In genomic region chr10:120431435-120431834, GRCm38 (mm10) we compare ENCODE assay signal across 13 mouse cellular contexts. TPM values are rescaled to one million over a fixed set of nuclear protein-coding genes. Genes with fewer than 3 reads are reported as not detected.
DNase-seq lines count a peak whose midpoint lies in the region; ATAC-seq and TF ChIP-seq lines count a peak whose summit lies in the region.
"Had no signal": no experiment of that assay in that cellular context is flagged by ENCODE, and none has a peak within 500 bp of the region (broad histone marks: within the 10 kb centered on the region; RNA-seq: fewer than 3 reads in every experiment).

No protein-coding gene starts in this region.

- TF ChIP-seq EP300 in stomach, postnatal 0 days (optimal IDR thresholded peaks at IDR 0.05): no peak

- WGBS in forebrain, postnatal 0 days: 62% methylated on average over 2 of the region's 2 CpGs
- 84% methylated on average over 2 of the region's 2 CpGs for WGBS in forebrain, embryonic 12.5 days
- 40% methylated on average over 2 of the region's 2 CpGs for WGBS in kidney, postnatal 0 days
- 59% methylated on average over 2 of the region's 2 CpGs for WGBS in kidney, embryonic 14.5 days
- WGBS in stomach, postnatal 0 days: 31% methylated on average over 2 of the region's 2 CpGs

- H3K4me3 ChIP-seq in forebrain, postnatal 0 days (ENCODE audit: low read depth, low read length): no peak overlapping the region
- H3K4me3 ChIP-seq in forebrain, embryonic 12.5 days (replicated peaks): no peak overlapping the region
- no peak overlapping the region for H3K4me3 ChIP-seq in kidney, postnatal 0 days (replicated peaks; ENCODE audit: low read depth, low read length)
- H3K4me3 ChIP-seq in kidney, embryonic 14.5 days (ENCODE audit: low read length): no peak overlapping the region
- no peak overlapping the region for H3K4me3 ChIP-seq in stomach, postnatal 0 days (ENCODE audit: low read depth, low read length)
- H3K4me3 ChIP-seq: myocyte had no signal

- TF ChIP-seq CTCF in forebrain, postnatal 0 days (IDR thresholded peaks at IDR 0.05; ENCODE audit: low read depth): peak; percentile 77
- TF ChIP-seq CTCF in kidney, postnatal 0 days (IDR thresholded peaks at IDR 0.05; ENCODE audit: low read depth): peak; percentile 79
- peak; percentile 83 for TF ChIP-seq CTCF in stomach, postnatal 0 days (IDR thresholded peaks at IDR 0.05; ENCODE audit: low read depth)

- H3K9ac ChIP-seq in forebrain, postnatal 0 days: no peak overlapping the region
- no peak overlapping the region for H3K9ac ChIP-seq in forebrain, embryonic 12.5 days
- no peak overlapping the region for H3K9ac ChIP-seq in kidney, postnatal 0 days (ENCODE audit: low read depth, low read length)
- H3K9ac ChIP-seq in kidney, embryonic 14.5 days (ENCODE audit: low read depth, low read length): no peak overlapping the region
- H3K9ac ChIP-seq in stomach, postnatal 0 days (ENCODE audit: low read length): no peak overlapping the region

- no peaks in the 10 kb centered on the region; the same call in 1 of the 2 replicates for H3K27me3 ChIP-seq in forebrain, postnatal 0 days (ENCODE audit: insufficient read depth, low read length)
- no peaks in the 10 kb centered on the region for H3K27me3 ChIP-seq in forebrain, embryonic 12.5 days
- no peaks in the 10 kb centered on the region for H3K27me3 ChIP-seq in kidney, postnatal 0 days (ENCODE audit: insufficient read depth, low read length)
- no peaks in the 10 kb centered on the region for H3K27me3 ChIP-seq in kidney, embryonic 14.5 days (ENCODE audit: control insufficient read depth, insufficient read depth, low read length)
- no peaks in the 10 kb centered on the region for H3K27me3 ChIP-seq in stomach, postnatal 0 days (ENCODE audit: control insufficient read depth, insufficient read depth, low read length)

- peak; percentile 68 for DNase-seq in forebrain, postnatal 0 days
- peak; percentile 61 for DNase-seq in kidney, postnatal 0 days (ENCODE audit: low spot score)
- peak; percentile 41 for DNase-seq in right cerebral cortex, postnatal 14 days
- no peak for DNase-seq in right cerebral cortex, adult 18-20 months
- peak; percentile 70 for DNase-seq in stomach, postnatal 0 days (ENCODE audit: low spot score)
- DNase-seq in ovary, postnatal 14 days (ENCODE audit: low spot score): no peak
- DNase-seq: cerebellum, adult 8-10 months; gastrocnemius, postnatal 36 days; lung, postnatal 14 days had no signal

- no peak overlapping the region for H3K4me2 ChIP-seq in forebrain, postnatal 0 days (ENCODE audit: low read depth)
- H3K4me2 ChIP-seq in forebrain, embryonic 12.5 days: no peak overlapping the region
- no peak overlapping the region for H3K4me2 ChIP-seq in kidney, postnatal 0 days (ENCODE audit: low read length)
- H3K4me2 ChIP-seq in kidney, embryonic 14.5 days (replicated peaks; ENCODE audit: low read depth, low read length): no peak overlapping the region
- no peak overlapping the region for H3K4me2 ChIP-seq in stomach, postnatal 0 days (replicated peaks; ENCODE audit: low read depth)

- H3K27ac ChIP-seq in forebrain, postnatal 0 days (ENCODE audit: low read depth, low read length): no peak overlapping the region
- H3K27ac ChIP-seq in forebrain, embryonic 12.5 days: no peak overlapping the region
- H3K27ac ChIP-seq in kidney, postnatal 0 days: no peak overlapping the region
- no peak overlapping the region for H3K27ac ChIP-seq in kidney, embryonic 14.5 days (ENCODE audit: low read depth, low read length)
- H3K27ac ChIP-seq in stomach, postnatal 0 days (replicated peaks): no peak overlapping the region

- H3K36me3 ChIP-seq in forebrain, postnatal 0 days (ENCODE audit: insufficient read depth): no peaks in the 10 kb centered on the region
- H3K36me3 ChIP-seq in forebrain, embryonic 12.5 days (replicated peaks): 0 out of 2 replicates have a peak, but pooled peaks cover 1% of the 10 kb centered on the region
- 0 out of 2 replicates have a peak, but pooled peaks cover 3% of the 10 kb centered on the region for H3K36me3 ChIP-seq in kidney, postnatal 0 days (ENCODE audit: insufficient read depth, low read length)
- H3K36me3 ChIP-seq in kidney, embryonic 14.5 days (ENCODE audit: control insufficient read depth, insufficient read depth, low read length): peaks cover 17% of the 10 kb centered on the region
- H3K36me3 ChIP-seq in stomach, postnatal 0 days (ENCODE audit: control insufficient read depth, insufficient read depth, low read length): no peaks in the 10 kb centered on the region

- no peaks in the 10 kb centered on the region for H3K9me3 ChIP-seq in forebrain, postnatal 0 days (ENCODE audit: low read length)
- no peaks in the 10 kb centered on the region for H3K9me3 ChIP-seq in forebrain, embryonic 12.5 days
- H3K9me3 ChIP-seq in kidney, postnatal 0 days (replicated peaks; ENCODE audit: low read length): no peaks in the 10 kb centered on the region
- no peaks in the 10 kb centered on the region for H3K9me3 ChIP-seq in kidney, embryonic 14.5 days (ENCODE audit: control insufficient read depth, low read length)
- H3K9me3 ChIP-seq in stomach, postnatal 0 days (ENCODE audit: control insufficient read depth, low read length): no peaks in the 10 kb centered on the region

- 0 out of 2 replicates have a peak, but pooled peaks cover 7% of the 10 kb centered on the region for H3K4me1 ChIP-seq in forebrain, postnatal 0 days (ENCODE audit: insufficient read depth)
- peaks cover 47% of the 10 kb centered on the region; the same call in 1 of the 2 replicates for H3K4me1 ChIP-seq in forebrain, embryonic 12.5 days
- H3K4me1 ChIP-seq in kidney, postnatal 0 days (replicated peaks; ENCODE audit: insufficient read depth, low read length): peaks cover 42% of the 10 kb centered on the region
- H3K4me1 ChIP-seq in kidney, embryonic 14.5 days (ENCODE audit: control insufficient read depth, insufficient read depth, low read length): peaks cover 77% of the 10 kb centered on the region
- peaks cover 7% of the 10 kb centered on the region; the same call in 1 of the 2 replicates for H3K4me1 ChIP-seq in stomach, postnatal 0 days (replicated peaks; ENCODE audit: control insufficient read depth, insufficient read depth)

- peak; percentile 65; the same call in 1 of the 2 replicates for ATAC-seq in forebrain, postnatal 0 days
- ATAC-seq in forebrain, embryonic 12.5 days (ENCODE audit: low FRiP score): no peak
- ATAC-seq in kidney, postnatal 0 days (replicated peaks; ENCODE audit: low FRiP score, low read depth): no peak
- ATAC-seq in kidney, embryonic 14.5 days (ENCODE audit: low FRiP score, low TSS enrichment): no peak
- 0 out of 2 replicates have a peak, but pooled peaks have one; percentile 45 for ATAC-seq in stomach, postnatal 0 days (ENCODE audit: low FRiP score, low TSS enrichment)
- ATAC-seq: activated CD4-positive, CD25-positive, alpha-beta regulatory T cell, adult 4 months had no signal

RNA-seq across cellular contexts. Expression of gene Hmga2, which starts 44.8 kb away (rescaled TPM):
- 0.15 and 0.52 TPM in 2 replicates for total RNA-seq in forebrain, postnatal 0 days (2014; rRNA removed)
- 0.13 and 0.24 TPM in 2 replicates for polyA plus RNA-seq in forebrain, postnatal 0 days (2015; fragmentation: Nextera tagmentation; extraction: Ambion mirVana)
- polyA plus RNA-seq in forebrain, embryonic 12.5 days (2016; fragmentation: Nextera tagmentation; extraction: Ambion mirVana): 48.7 and 48.9 TPM in 2 replicates
- polyA plus RNA-seq in kidney, postnatal 0 days (2015; fragmentation: Nextera tagmentation; extraction: Ambion mirVana): 7.8 and 8.1 TPM in 2 replicates
- polyA plus RNA-seq in kidney, embryonic 14.5 days (2014; fragmentation: Nextera tagmentation; extraction: Ambion mirVana): 54.3 and 80.2 TPM in 2 replicates
- 3.1 and 3.6 TPM in 2 replicates for polyA plus RNA-seq in stomach, postnatal 0 days (2015; fragmentation: Nextera tagmentation; extraction: Ambion mirVana)
- total RNA-seq: gastrocnemius, postnatal 36 days had no signal

Comparison
In these comparisons a context has a peak if more than half of its experiments do, and no peak if none do; other contexts are left out.
1. ATAC-seq: peak in forebrain, postnatal 0 days (single experiment) and stomach, postnatal 0 days (single experiment); none in forebrain, embryonic 12.5 days (single experiment), kidney, postnatal 0 days (single experiment) and kidney, embryonic 14.5 days (single experiment).
2. DNase-seq: peak in forebrain, postnatal 0 days (single experiment), kidney, postnatal 0 days (single experiment), right cerebral cortex, postnatal 14 days (single experiment) and stomach, postnatal 0 days (single experiment); none in right cerebral cortex, adult 18-20 months (single experiment) and ovary, postnatal 14 days (single experiment).
3. Peak in every context shown above with its lines, with median percentiles within 50 percentile points of each other: CTCF ChIP-seq.